Mouse (Mus musculus): ENCODE measurements at regions not wholly inside any gene's neighbourhood (a gene's known extent, or its start where the extent isn't known, plus 50 kb on each side); places are given as distances from the start of the nearest gene placed in this dataset.
A peak's percentile ranks its signal among the peaks of the same experiment; 100 is the strongest.

GRCm38 (mm10) chr2:8562948-8563347 is 1053.6 kb upstream of the Celf2 start:
- no peak for DNase-seq

- no peak for DNase-seq
Observed at GRCm38 (mm10) chr2:8546116-8546515, 1036.8 kb upstream of the Celf2 start.

GRCm38 (mm10) chr2:8536842-8537241 is 1027.5 kb upstream of the Celf2 start:
- no peak for DNase-seq

GRCm38 (mm10) chr2:8498466-8498865 is 989.1 kb upstream of the Celf2 start:
- DNase-seq, result no peak

GRCm38 (mm10) chr2:8477827-8478528 is 968.6 kb upstream of the Celf2 start:
- no peak for DNase-seq

- no peak for DNase-seq
Observed at GRCm38 (mm10) chr2:8470546-8470945, 961.2 kb upstream of the Celf2 start.

- no peak for DNase-seq
Observed at GRCm38 (mm10) chr2:8468989-8469388, 959.6 kb upstream of the Celf2 start.

- DNase-seq, result no peak
Observed at GRCm38 (mm10) chr2:8468351-8468750, 959.0 kb upstream of the Celf2 start.

- DNase-seq, result no peak
Observed at GRCm38 (mm10) chr2:8467531-8468203, 958.3 kb upstream of the Celf2 start.

GRCm38 (mm10) chr2:8452566-8453243 is 943.3 kb upstream of the Celf2 start:
- no peak for DNase-seq

- DNase-seq, result no peak
Observed at GRCm38 (mm10) chr2:8441230-8441629, 931.9 kb upstream of the Celf2 start.

GRCm38 (mm10) chr2:8429652-8430343 is 920.4 kb upstream of the Celf2 start:
- DNase-seq, result no peak

- DNase-seq, result no peak
Observed at GRCm38 (mm10) chr2:8428145-8428544, 918.8 kb upstream of the Celf2 start.

GRCm38 (mm10) chr2:8427720-8428119 is 918.4 kb upstream of the Celf2 start:
- no peak for DNase-seq

- no peak for DNase-seq
Observed at GRCm38 (mm10) chr2:8415917-8416316, 906.6 kb upstream of the Celf2 start.

- DNase-seq, result no peak
Observed at GRCm38 (mm10) chr2:8394128-8394527, 884.8 kb upstream of the Celf2 start.

GRCm38 (mm10) chr2:8389530-8389929 is 880.2 kb upstream of the Celf2 start:
- no peak for DNase-seq

GRCm38 (mm10) chr2:8380246-8380645 is 870.9 kb upstream of the Celf2 start:
- peak; percentile 36 for DNase-seq

GRCm38 (mm10) chr2:8379590-8379989 is 870.2 kb upstream of the Celf2 start:
- no peak for DNase-seq

- no peak for DNase-seq
Observed at GRCm38 (mm10) chr2:8347867-8348266, 838.5 kb upstream of the Celf2 start.

GRCm38 (mm10) chr2:8344748-8345147 is 835.4 kb upstream of the Celf2 start:
- DNase-seq, result no peak

GRCm38 (mm10) chr2:8338271-8338670 is 828.9 kb upstream of the Celf2 start:
- no peak for DNase-seq

GRCm38 (mm10) chr2:8296001-8296400 is 786.6 kb upstream of the Celf2 start:
- DNase-seq, result no peak

Measured in kidney, adult 9 months (tissue).